Mouse (Mus musculus) kidney, embryonic 15.5 days (tissue): ENCODE data around the gene Gm48551. TPM values are rescaled to one million over a fixed set of nuclear protein-coding genes. Genes with fewer than 3 reads are reported as not detected.

Experiments used
- ATAC-seq: fragments of 200-750 bp; cut with Nextera tagmentation; replicated peaks from 2 replicates; pipeline ENCODE4 v1.8.0; 2017; ENCODE audit warnings: moderate TSS enrichment; ENCODE audit not compliant: low FRiP score
- H3K27ac ChIP-seq: fragments of 300-500 bp; sonication (generic); 2 replicates; pipeline ENCODE4 v1.5.1; 2015; ENCODE audit warnings: mild to moderate bottlenecking, inconsistent platforms
- H3K27me3 ChIP-seq: fragments of 300-500 bp; sonication (generic); 2 replicates; pipeline ENCODE4 v1.6.1; 2015; ENCODE audit warnings: inconsistent platforms
- H3K36me3 ChIP-seq: fragments of 300-500 bp; sonication (generic); 2 replicates; pipeline ENCODE4 v1.6.1; 2015; ENCODE audit warnings: inconsistent platforms
- H3K4me1 ChIP-seq: fragments of 300-500 bp; sonication (generic); 2 replicates; pipeline ENCODE4 v1.6.1; 2015; ENCODE audit warnings: inconsistent platforms
- H3K4me2 ChIP-seq: fragments of 300-500 bp; sonication (generic); 2 replicates; pipeline ENCODE4 v1.6.1; 2015; ENCODE audit warnings: moderate library complexity, mild to moderate bottlenecking, inconsistent platforms
- H3K4me3 ChIP-seq: fragments of 300-500 bp; sonication (generic); replicated peaks from 2 replicates; pipeline ENCODE4 v1.5.1; 2015; ENCODE audit warnings: mild to moderate bottlenecking, inconsistent platforms
- H3K9ac ChIP-seq: fragments of 300-500 bp; sonication (generic); 2 replicates; pipeline ENCODE4 v1.6.1; 2015; ENCODE audit warnings: mild to moderate bottlenecking, inconsistent platforms
- H3K9me3 ChIP-seq: fragments of 300-500 bp; sonication (generic); replicated peaks from 2 replicates; pipeline ENCODE4 v1.6.1; 2016; ENCODE audit warnings: inconsistent platforms
- WGBS: fragments of 180-500 bp; shearing (Covaris S2); methylation state at CpG from one replicate; pipeline ENCODE4 v1.1.7; 2015; ENCODE audit warnings: mixed read lengths; 5-methylcytosine and 5-hydroxymethylcytosine counted together
- polyA plus RNA-seq: library from polyadenylated mRNA; unstranded; fragments of >200 nt; fragmentation: Nextera tagmentation; extraction: Ambion mirVana; gene quantifications from 2 replicates; pipeline ENCODE4 v1.2.1, GENCODE M21; 2015

Gene Gm48551
- polyA plus RNA-seq, 1 experiment from 2014 or later = 4.1 TPM

GRCm38 (mm10) chr10:81401205-81401520 is 16.9 kb downstream of the Gm48551 start:
- H3K4me3 ChIP-seq = 0 out of 2 replicates have a peak overlapping the region, but pooled peaks have one; percentile 27
- peak; percentile 0; the same call in 1 of the 2 replicates for ATAC-seq
- H3K4me1 ChIP-seq = peaks cover 71% of the 10 kb centered on the region
- peak overlapping the region; percentile 96 for H3K27ac ChIP-seq
- peaks cover 60% of the 10 kb centered on the region for H3K36me3 ChIP-seq
- peak overlapping the region; percentile 50; the same call in 1 of the 2 replicates for H3K4me2 ChIP-seq
- 33% methylated on average over 10 of the region's 10 CpGs for WGBS
- H3K27me3 ChIP-seq = no peaks in the 10 kb centered on the region
- no peak overlapping the region for H3K9ac ChIP-seq
- H3K9me3 ChIP-seq = no peaks in the 10 kb centered on the region

- no peak overlapping the region for H3K9ac ChIP-seq
- peak overlapping the region; percentile 27 for H3K4me3 ChIP-seq
- WGBS = 9% methylated on average over 18 of the region's 18 CpGs
- H3K9me3 ChIP-seq = no peaks in the 10 kb centered on the region
- peak overlapping the region; percentile 96 for H3K27ac ChIP-seq
- H3K27me3 ChIP-seq = no peaks in the 10 kb centered on the region
- ATAC-seq = peak; percentile 83
- peaks cover 65% of the 10 kb centered on the region for H3K36me3 ChIP-seq
- H3K4me2 ChIP-seq = peak overlapping the region; percentile 50
- H3K4me1 ChIP-seq = peaks cover 70% of the 10 kb centered on the region
These were observed 17.4 kb downstream of the Gm48551 start for GRCm38 (mm10) chr10:81401521-81402226.

GRCm38 (mm10) chr10:81402227-81402765 is 18.0 kb downstream of the Gm48551 start:
- Histone ChIP-seq H3K27me3 (no peaks in the 10 kb centered on the region), H3K9me3 (no peaks in the 10 kb centered on the region), H3K27ac (peak overlapping the region; percentile 96), H3K4me1 (peaks cover 73% of the 10 kb centered on the region), H3K4me2 (peak overlapping the region; percentile 50), H3K9ac (no peak overlapping the region), H3K36me3 (peaks cover 72% of the 10 kb centered on the region), H3K4me3 (peak overlapping the region; percentile 27)
- WGBS = 13% methylated on average over 7 of the region's 7 CpGs
- ATAC-seq = no peak; the same call in 1 of the 2 replicates

GRCm38 (mm10) chr10:81403511-81403910 is 19.2 kb downstream of the Gm48551 start:
- Histone ChIP-seq H3K4me3 (no peak overlapping the region), H3K9ac (no peak overlapping the region; the same call in 1 of the 2 replicates), H3K9me3 (no peaks in the 10 kb centered on the region), H3K36me3 (peaks cover 71% of the 10 kb centered on the region), H3K27me3 (no peaks in the 10 kb centered on the region), H3K27ac (peak overlapping the region; percentile 96), H3K4me1 (peaks cover 81% of the 10 kb centered on the region), H3K4me2 (no peak overlapping the region)
- WGBS = 68% methylated on average over 10 of the region's 10 CpGs
- ATAC-seq = no peak

- no peak for ATAC-seq
- Histone ChIP-seq H3K27me3 (no peaks in the 10 kb centered on the region), H3K9me3 (no peaks in the 10 kb centered on the region), H3K36me3 (peaks cover 72% of the 10 kb centered on the region), H3K9ac (no peak overlapping the region), H3K4me3 (no peak overlapping the region), H3K27ac (peak overlapping the region; percentile 96; the same call in 1 of the 2 replicates), H3K4me2 (no peak overlapping the region), H3K4me1 (peaks cover 87% of the 10 kb centered on the region)
- WGBS = 25% methylated on average over 9 of the region's 9 CpGs
These were observed 19.8 kb downstream of the Gm48551 start for GRCm38 (mm10) chr10:81404082-81404481.

GRCm38 (mm10) chr10:81404720-81405119 is 20.5 kb downstream of the Gm48551 start:
- peak overlapping the region; percentile 48 for H3K27ac ChIP-seq
- no peak for ATAC-seq
- H3K4me1 ChIP-seq = peaks cover 92% of the 10 kb centered on the region
- H3K36me3 ChIP-seq = peaks cover 66% of the 10 kb centered on the region
- no peaks in the 10 kb centered on the region for H3K9me3 ChIP-seq
- 58% methylated on average over 18 of the region's 18 CpGs for WGBS
- H3K4me3 ChIP-seq = no peak overlapping the region
- H3K9ac ChIP-seq = no peak overlapping the region
- no peak overlapping the region for H3K4me2 ChIP-seq
- no peaks in the 10 kb centered on the region for H3K27me3 ChIP-seq

- H3K4me1 ChIP-seq = peaks cover 92% of the 10 kb centered on the region
- no peak overlapping the region for H3K9ac ChIP-seq
- peaks cover 59% of the 10 kb centered on the region for H3K36me3 ChIP-seq
- no peak overlapping the region for H3K4me3 ChIP-seq
- no peak for ATAC-seq
- WGBS = 54% methylated on average over 13 of the region's 13 CpGs
- no peaks in the 10 kb centered on the region for H3K9me3 ChIP-seq
- 0 out of 2 replicates have a peak overlapping the region, but pooled peaks have one; percentile 2 for H3K27ac ChIP-seq
- H3K4me2 ChIP-seq = no peak overlapping the region
- no peaks in the 10 kb centered on the region for H3K27me3 ChIP-seq
These were observed 21.4 kb downstream of the Gm48551 start for GRCm38 (mm10) chr10:81405588-81406201.

GRCm38 (mm10) chr10:81406504-81407440 is 22.5 kb downstream of the Gm48551 start:
- Histone ChIP-seq H3K27me3 (no peaks in the 10 kb centered on the region), H3K9ac (no peak overlapping the region), H3K4me3 (peak overlapping the region; percentile 23), H3K4me1 (peaks cover 92% of the 10 kb centered on the region), H3K27ac (peak overlapping the region; percentile 45), H3K4me2 (peak overlapping the region; percentile 48), H3K9me3 (no peaks in the 10 kb centered on the region), H3K36me3 (peaks cover 57% of the 10 kb centered on the region)
- ATAC-seq = no peak
- WGBS = 38% methylated on average over 24 of the region's 24 CpGs

- peaks cover 92% of the 10 kb centered on the region for H3K4me1 ChIP-seq
These were observed 23.5 kb downstream of the Gm48551 start for GRCm38 (mm10) chr10:81407539-81408423.

GRCm38 (mm10) chr10:81408424-81408729 is 24.1 kb downstream of the Gm48551 start:
- Histone ChIP-seq H3K9me3 (no peaks in the 10 kb centered on the region), H3K4me2 (peak overlapping the region; percentile 37), H3K36me3 (peaks cover 60% of the 10 kb centered on the region), H3K9ac (no peak overlapping the region), H3K4me1 (peaks cover 92% of the 10 kb centered on the region), H3K27me3 (no peaks in the 10 kb centered on the region), H3K4me3 (no peak overlapping the region), H3K27ac (peak overlapping the region; percentile 84)
- WGBS = 57% methylated on average over 13 of the region's 13 CpGs
- no peak for ATAC-seq

More at GRCm38 (mm10) chr10:81407539-81408423, 23.5 kb downstream of the Gm48551 start:
- Histone ChIP-seq H3K9me3 (no peaks in the 10 kb centered on the region), H3K27me3 (no peaks in the 10 kb centered on the region), H3K4me2 (peak overlapping the region; percentile 48), H3K9ac (no peak overlapping the region), H3K36me3 (peaks cover 57% of the 10 kb centered on the region), H3K27ac (peak overlapping the region; percentile 84), H3K4me3 (peak overlapping the region; percentile 23)
- 25% methylated on average over 31 of the region's 31 CpGs for WGBS
- ATAC-seq = no peak; the same call in 1 of the 2 replicates

- Histone ChIP-seq H3K27ac (peak overlapping the region; percentile 84), H3K27me3 (no peaks in the 10 kb centered on the region), H3K4me2 (peak overlapping the region; percentile 37; the same call in 1 of the 2 replicates), H3K4me1 (peaks cover 92% of the 10 kb centered on the region), H3K9ac (0 out of 2 replicates have a peak overlapping the region, but pooled peaks have one; percentile 8), H3K4me3 (no peak overlapping the region), H3K36me3 (peaks cover 57% of the 10 kb centered on the region), H3K9me3 (no peaks in the 10 kb centered on the region)
- peak; percentile 34 for ATAC-seq
- WGBS = 21% methylated on average over 9 of the region's 9 CpGs
These were observed 24.6 kb downstream of the Gm48551 start for GRCm38 (mm10) chr10:81408871-81409291.
